Mouse (Mus musculus) B cell, adult 62 days (primary cell): Measurements from ENCODE around the gene Hdlbp. TPM values are rescaled to one million over a fixed set of nuclear protein-coding genes. Genes with fewer than 3 reads are reported as not detected.

Experiments
- total RNA-seq: library from RNA; stranded (reverse); gene quantifications from 4 replicates; pipeline ENCODE4 v1.2.4, GENCODE M21; 2023

The Hdlbp gene
- total RNA-seq, result 119 to 141 TPM (median 126 TPM) in 4 replicates

DNA sequence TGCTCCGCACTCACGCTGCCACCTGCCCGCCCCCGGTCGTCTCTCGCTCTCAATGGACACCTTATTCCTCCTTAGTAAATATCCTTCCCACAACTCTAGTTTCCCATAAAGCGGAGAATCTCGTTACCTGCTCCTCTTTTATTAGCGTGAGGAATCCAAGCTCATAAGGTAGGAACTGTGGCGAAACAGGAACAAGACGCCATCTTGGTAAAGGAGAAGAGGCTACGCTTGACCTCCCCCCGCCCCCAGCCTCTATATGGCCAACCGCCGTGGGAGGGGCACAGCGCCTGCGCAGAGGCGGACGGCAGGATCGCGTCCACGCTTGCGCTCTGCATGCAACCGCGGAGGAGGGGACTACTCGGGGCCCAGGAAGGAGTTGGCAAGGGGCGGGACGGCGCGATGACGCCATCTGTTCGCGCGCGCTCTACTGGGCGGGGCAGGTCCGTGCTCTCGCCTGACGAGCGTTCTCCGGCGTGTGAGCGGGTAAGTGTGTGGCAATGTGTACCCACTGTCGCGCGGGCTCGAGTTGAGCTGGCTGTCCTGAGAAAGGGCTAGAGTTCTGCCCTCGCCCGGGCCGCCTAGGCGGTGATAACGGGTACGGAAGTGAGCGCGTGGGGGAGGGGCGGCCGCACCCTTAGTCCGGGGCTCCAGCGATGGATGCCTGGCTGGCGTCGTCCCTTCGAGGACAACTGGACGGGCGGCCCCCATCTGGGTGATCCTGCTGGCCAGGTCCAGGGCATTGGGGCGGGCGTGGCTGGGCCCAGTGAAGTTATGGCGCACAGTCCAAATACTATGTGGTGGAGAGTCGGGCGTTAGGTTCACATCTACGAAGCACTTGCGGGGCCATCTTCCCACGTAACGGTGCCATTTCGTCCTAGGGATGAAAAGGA is at the start of gene Hdlbp:
TSS of gene Hdlbp (minus strand) at position 230 of the 890 bp plus-strand sequence.

DNA sequence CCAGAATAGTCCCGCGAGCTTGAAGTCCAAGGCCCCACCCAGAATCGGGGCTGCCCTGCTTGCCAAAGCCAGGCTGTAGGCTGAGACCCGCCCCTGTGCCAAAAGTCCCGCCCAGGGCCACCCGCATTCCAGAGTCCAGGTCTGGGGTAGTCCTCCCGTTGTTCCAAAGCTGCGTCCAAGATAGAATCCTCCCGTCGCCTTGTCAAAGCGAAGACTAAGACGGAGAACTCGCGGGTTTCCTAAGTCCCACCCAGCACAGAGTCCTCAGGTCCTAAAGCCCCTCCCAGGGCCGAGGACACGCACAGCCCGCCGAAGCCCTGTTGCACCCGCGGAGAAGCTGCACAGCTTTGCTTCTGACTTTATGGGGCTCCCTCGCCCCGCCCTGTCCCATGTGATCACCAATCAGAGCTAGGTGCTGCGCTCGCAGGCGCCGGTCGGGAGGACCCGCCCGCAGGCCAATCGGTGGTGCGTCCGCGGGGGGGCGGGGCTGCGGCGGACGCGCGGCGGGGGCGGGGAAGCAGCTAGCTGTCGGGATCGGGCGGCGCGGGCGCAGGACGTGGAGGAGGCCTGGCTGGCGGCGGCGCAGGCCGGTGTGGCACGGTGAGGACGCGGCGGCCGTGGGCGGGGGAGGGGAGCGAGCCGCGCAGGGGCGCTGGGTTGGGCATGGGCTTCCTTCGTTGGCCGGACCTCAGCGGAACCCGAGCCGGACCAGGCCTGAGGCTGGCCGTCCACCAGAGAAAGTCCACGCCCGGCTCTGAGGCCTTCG is 33.2 kb upstream of the Hdlbp start, which contains the start of gene Farp2:
TSS of gene Farp2 (plus strand) at position 495 of the 766 bp plus-strand sequence.

DNA sequence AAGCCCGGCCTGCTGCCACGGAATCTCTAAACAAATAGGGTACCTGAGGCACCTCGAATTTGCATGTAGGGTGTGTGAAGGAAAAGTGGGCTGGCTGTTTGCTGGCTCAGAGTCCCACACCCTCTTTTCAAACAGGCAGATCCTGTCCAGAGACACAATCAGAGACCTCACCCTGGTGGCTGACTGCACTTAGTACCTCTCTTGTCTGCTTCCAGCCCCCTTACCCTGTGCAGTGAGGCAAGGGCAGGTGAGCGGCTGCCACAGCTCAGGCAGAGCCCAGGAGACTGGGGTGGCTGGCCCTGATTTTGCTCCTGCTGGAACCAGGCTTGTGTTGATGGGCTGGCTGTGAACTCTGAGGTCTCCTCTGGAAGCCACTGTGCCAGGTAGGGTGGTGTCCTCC is 105.0 kb downstream of the Hdlbp start, which contains the start of gene Ano7:
TSS of gene Ano7 (plus strand) at position 266 of the 400 bp plus-strand sequence.

Other genes starting within 250 kb of the Hdlbp start
- 0.43 to 2.4 TPM (median 1.1 TPM) in 4 replicates for gene Sned1, start 243.0 kb downstream of the Hdlbp start, total RNA-seq
- gene Mterf4, start 172.9 kb downstream of the Hdlbp start, total RNA-seq, result 16.5 to 21.4 TPM (median 19.2 TPM) in 4 replicates
- gene Ppp1r7, start 136.0 kb downstream of the Hdlbp start, total RNA-seq, result 27.4 to 33.4 TPM (median 29.0 TPM) in 4 replicates
- 0.79 to 3.9 TPM (median 1.3 TPM) in 4 replicates for gene Pask, start 135.3 kb downstream of the Hdlbp start, total RNA-seq
- gene Ano7, start 104.9 kb downstream of the Hdlbp start, total RNA-seq, result 0.18 to 1.1 TPM (median 0.88 TPM) in 4 replicates
- gene Farp2, start 33.3 kb upstream of the Hdlbp start, total RNA-seq, result 4.2 to 6.3 TPM (median 4.8 TPM) in 4 replicates
- gene Stk25, start 179.8 kb upstream of the Hdlbp start, total RNA-seq, result 86.6 to 104 TPM (median 93.5 TPM) in 4 replicates
- not detected in 4 replicates for gene Bok, start 206.8 kb upstream of the Hdlbp start, total RNA-seq